Mouse (Mus musculus) MEL (cell line): Measurements from ENCODE around the gene Cxcl17. TPM values are rescaled to one million over a fixed set of nuclear protein-coding genes. Genes with fewer than 3 reads are reported as not detected.
"Not testable (repeated sequence)": the region's sequence is repeated elsewhere in the genome, so short reads cannot be mapped to it uniquely, and the experiment has no call there.

Experiments used
- DNase-seq: peaks from one replicate; pipeline ENCODE4 v3.0.0; 2011; ENCODE audit warnings: low read depth, low spot score
- H3K27ac ChIP-seq: 2 replicates; pipeline ENCODE4 v1.5.1; 2012; ENCODE audit warnings: low read depth, mild to moderate bottlenecking, control low read depth, low read length, moderate library complexity; ENCODE audit not compliant: control insufficient read depth
- H3K27me3 ChIP-seq, 2 experiments: fragments of 150-350 bp in 1 of 2; sonication (generic) in 1 of 2; 2 replicates each; pipeline ENCODE4 v1.6.1; 2012; ENCODE audit warnings: low read length in 2 of 2, mild to moderate bottlenecking in 2 of 2, improper control_type of control experiment in 1 of 2, moderate library complexity in 1 of 2; ENCODE audit not compliant: insufficient read depth in 2 of 2, control insufficient read depth in 1 of 2
- H3K36me3 ChIP-seq, 2 experiments: 2 replicates each; pipeline ENCODE4 v1.6.1; 2012 to 2014; ENCODE audit warnings: low read length in 2 of 2, improper control_type of control experiment in 1 of 2, inconsistent platforms in 1 of 2, mild to moderate bottlenecking in 1 of 2; ENCODE audit not compliant: insufficient read depth in 2 of 2, control insufficient read depth in 1 of 2
- H3K4me1 ChIP-seq, 2 experiments: fragments of 150-350 bp in 1 of 2; sonication (generic) in 1 of 2; 2 replicates each; pipeline ENCODE4 v1.6.1; 2012; ENCODE audit warnings: low read length in 2 of 2, improper control_type of control experiment in 1 of 2, mild to moderate bottlenecking in 1 of 2; ENCODE audit not compliant: insufficient read depth in 2 of 2, control insufficient read depth in 1 of 2
- H3K4me3 ChIP-seq, 2 experiments: fragments of 150-350 bp in 1 of 2; sonication (generic) in 1 of 2; 2 replicates each; pipeline ENCODE4 v1.5.1; 2012; ENCODE audit warnings: low read depth in 2 of 2, low read length in 2 of 2, mild to moderate bottlenecking in 2 of 2, moderate library complexity in 2 of 2, control low read depth in 1 of 2, improper control_type of control experiment in 1 of 2; ENCODE audit not compliant: control insufficient read depth in 1 of 2, insufficient read depth in 1 of 2
- H3K79me2 ChIP-seq: 2 replicates; pipeline ENCODE4 v1.6.1; 2012; ENCODE audit warnings: mild to moderate bottlenecking, low read length, moderate library complexity; ENCODE audit not compliant: control insufficient read depth, poor library complexity, insufficient read depth
- H3K9ac ChIP-seq: 2 replicates; pipeline ENCODE4 v1.6.1; 2012; ENCODE audit warnings: low read depth, mild to moderate bottlenecking, control low read depth, low read length, moderate library complexity; ENCODE audit not compliant: control insufficient read depth, poor library complexity, severe bottlenecking
- H3K9me3 ChIP-seq: fragments of 150-350 bp; sonication (generic); replicated peaks from 2 replicates; pipeline ENCODE4 v1.6.1; 2012; ENCODE audit warnings: mild to moderate bottlenecking, low read length, improper control_type of control experiment, moderate library complexity; ENCODE audit not compliant: insufficient read depth
- CHD1 ChIP-seq: IDR thresholded peaks from 2 replicates; pipeline ENCODE4 v1.6.1; 2012; ENCODE audit warnings: low read depth, mild to moderate bottlenecking, inconsistent platforms, low read length, improper control_type of control experiment
- EP300 ChIP-seq, 2 experiments: IDR thresholded peaks; 2 replicates each; pipeline ENCODE4 v1.6.1; 2011; ENCODE audit warnings: improper control_type of control experiment in 2 of 2, low read length in 2 of 2, low read depth in 1 of 2, mild to moderate bottlenecking in 1 of 2
- MAZ ChIP-seq: IDR thresholded peaks from 2 replicates; pipeline ENCODE4 v1.6.1; 2012; ENCODE audit warnings: low read depth, mild to moderate bottlenecking, inconsistent platforms, low read length, improper control_type of control experiment
- MEF2A ChIP-seq: IDR thresholded peaks from 2 replicates; pipeline ENCODE4 v1.6.1; 2014; ENCODE audit warnings: low read depth, mild to moderate bottlenecking, inconsistent platforms, low read length, improper control_type of control experiment; ENCODE audit not compliant: poor library complexity, insufficient replicate concordance, severe bottlenecking; ENCODE audit errors: extremely low read depth
- MYC ChIP-seq: IDR thresholded peaks from 2 replicates; pipeline ENCODE4 v1.6.1; 2011; ENCODE audit warnings: low read depth, mild to moderate bottlenecking, low read length, improper control_type of control experiment, moderate library complexity
- POLR2AphosphoS2 ChIP-seq: IDR thresholded peaks from 2 replicates; pipeline ENCODE4 v1.6.1; 2011; ENCODE audit warnings: low read length, improper control_type of control experiment
- POLR2AphosphoS5 ChIP-seq: IDR thresholded peaks from 2 replicates; pipeline ENCODE4 v1.6.1; 2012; ENCODE audit warnings: low read depth, borderline replicate concordance, mild to moderate bottlenecking, inconsistent platforms, low read length, moderate library complexity, mixed read lengths
- RAD21 ChIP-seq: IDR thresholded peaks from 2 replicates; pipeline ENCODE4 v1.6.1; 2011; ENCODE audit warnings: mild to moderate bottlenecking, low read depth, low read length, improper control_type of control experiment
- polyA plus RNA-seq, 2 experiments: library from polyadenylated mRNA; stranded (reverse) in 1 of 2; unstranded in 1 of 2; fragments of >175 nt in 1 of 2; fragments of >200 nt in 1 of 2; gene quantifications; 2 replicates each; pipeline versions ENCODE4 v1.2.1 to v1.2.4; 2012; ENCODE audit warnings: low replicate concordance in 2 of 2, low read depth in 1 of 2; ENCODE audit not compliant: insufficient read length in 2 of 2, insufficient read depth in 1 of 2, missing spikeins in 1 of 2
- total RNA-seq: library from RNA; depleted of rRNA; stranded (reverse); fragments of 300-350 nt; gene quantifications from 2 replicates; pipeline ENCODE4 v1.2.3, GENCODE M21; 2012; rRNA removed

Cxcl17 gene
- total RNA-seq (not detected in 2 replicates), polyA plus RNA-seq (not detected)

- no peaks in the 10 kb centered on the region for H3K4me1 ChIP-seq
- no peak within 1 kb of the TSS for H3K4me3 ChIP-seq
- no peaks in the 10 kb centered on the region for H3K9me3 ChIP-seq
Observed at GRCm38 (mm10) chr7:25412833-25413441, at the start of gene Cxcl17. Gene Cxcl17 (minus strand): TSS chr7:25412886.

GRCm38 (mm10) chr7:25462033-25462337 is 49.3 kb upstream of the Cxcl17 start:
- H3K9ac ChIP-seq, H3K4me1 ChIP-seq, DNase-seq, H3K4me3 ChIP-seq, H3K36me3 ChIP-seq, H3K27me3 ChIP-seq, H3K9me3 ChIP-seq, H3K79me2 ChIP-seq, H3K27ac ChIP-seq: not testable (repeated sequence)

More at GRCm38 (mm10) chr7:25412833-25413441, at the start of gene Cxcl17:
- Histone ChIP-seq H3K9ac (no peak within 1 kb of the TSS), H3K36me3 (no peaks in the 10 kb centered on the region), H3K27ac (no peak within 1 kb of the TSS)
- DNase-seq, result no peak
- TF ChIP-seq RAD21, result no peak
- no peak for TF ChIP-seq POLR2AphosphoS5
- no peak for TF ChIP-seq MAZ
- TF ChIP-seq CHD1, result no peak
- TF ChIP-seq MEF2A, result no peak
- TF ChIP-seq EP300 (IDR thresholded peaks at IDR 0.05; ENCODE audit: low read depth in 1 of 2, low read length in 2 of 2), result no peak
- no peak for TF ChIP-seq MYC
- no peak for TF ChIP-seq POLR2AphosphoS2
- TF ChIP-seq, all 39 proteins: peak for 0
- Histone ChIP-seq H3K79me2 (no peaks in the 10 kb centered on the region), H3K27me3 (no peaks in the 10 kb centered on the region)

- H3K27me3 ChIP-seq, result not testable (repeated sequence)
Observed at GRCm38 (mm10) chr7:25461336-25462032, 48.8 kb upstream of the Cxcl17 start.

More at GRCm38 (mm10) chr7:25461336-25462032, 48.8 kb upstream of the Cxcl17 start:
- not testable (repeated sequence) for H3K79me2 ChIP-seq, DNase-seq, H3K27ac ChIP-seq, H3K4me1 ChIP-seq, H3K9me3 ChIP-seq, H3K4me3 ChIP-seq, H3K9ac ChIP-seq, H3K36me3 ChIP-seq
